Mouse (Mus musculus) left cerebral cortex, postnatal 14 days (tissue): Measurements from ENCODE around the gene Snap47. TPM values are rescaled to one million over a fixed set of nuclear protein-coding genes. Genes with fewer than 3 reads are reported as not detected.

Experiments used
- DNase-seq, 2 experiments: peaks; one replicate each; pipeline ENCODE4 v3.0.0; 2021 to 2022; ENCODE audit warnings: low spot score in 2 of 2, mixed read lengths in 1 of 2
- intact Hi-C: fragments of 180-260 bp; cut with DNase I; formaldehyde crosslinking; loops from one replicate; pipeline ENCODE4 v1.15.1; 2025
- long read RNA-seq, 2 experiments: library from polyadenylated mRNA; stranded (forward); transcript quantifications; one replicate each; pipeline ENCODE4 v2.0.0; 2021
- total RNA-seq, 2 experiments: library from RNA; stranded (reverse); gene quantifications; 2 replicates each; pipeline ENCODE4 v1.2.3; 2021

Snap47 gene
- 100 to 1,000 TPM; 388 to 398 TPM for total RNA-seq
- long read RNA-seq, experiment 1, transcript Snap47-201 (5 exons, 1,896 nt) = major isoform, 715 of 856 reads
- long read RNA-seq, experiment 1, partial matches to known transcripts = 31 of 856 reads
- long read RNA-seq, experiment 1, other reads (novel, unspliced or antisense) = 110 of 856 reads
- long read RNA-seq, experiment 2, transcript Snap47-201 (5 exons, 1,896 nt) = major isoform, 545 of 673 reads
- long read RNA-seq, experiment 2, partial matches to known transcripts = 21 of 673 reads
- long read RNA-seq, experiment 2, other reads (novel, unspliced or antisense) = 107 of 673 reads

GRCm38 (mm10) chr11:59451086-59451485 lies at the start of gene Snap47:
Snap47 (minus strand) TSS chr11:59451186.
- intact Hi-C loops = no loop called here
- no peak for DNase-seq

GRCm38 (mm10) chr11:59497747-59498146 lies 46.8 kb upstream of the Snap47 start:
- intact Hi-C loops = no loop called here
- no peak for DNase-seq

GRCm38 (mm10) chr11:59496672-59497310 lies 45.8 kb upstream of the Snap47 start:
- intact Hi-C loops = no loop called here
- DNase-seq = no peak

- no peak for DNase-seq
- intact Hi-C loops = no loop called here
Measured at GRCm38 (mm10) chr11:59486222-59486621, 35.2 kb upstream of the Snap47 start.

GRCm38 (mm10) chr11:59485641-59486040 lies 34.7 kb upstream of the Snap47 start:
- no peak for DNase-seq
- intact Hi-C loops = no loop called here

- intact Hi-C loops = loop anchor here (2.0 to 5.0 kb wide), 2 partner anchors 180 to 251 kb away; no protein-coding TSS in a partner anchor
- DNase-seq = peak; percentile 62 to 74
Measured at GRCm38 (mm10) chr11:59483212-59483611, 32.2 kb upstream of the Snap47 start.

GRCm38 (mm10) chr11:59477240-59477639 lies 26.3 kb upstream of the Snap47 start:
- no peak for DNase-seq
- intact Hi-C loops = no loop called here

GRCm38 (mm10) chr11:59472326-59472677 lies 21.3 kb upstream of the Snap47 start, which contains the start of gene Zfp867:
Zfp867 (minus strand) TSS chr11:59472474.
- intact Hi-C loops = no loop called here
- DNase-seq = peak; percentile 92 to 96

- intact Hi-C loops = no loop called here
- DNase-seq = no peak
Measured at GRCm38 (mm10) chr11:59471413-59472325, 20.7 kb upstream of the Snap47 start.

GRCm38 (mm10) chr11:59460459-59460858 lies 9.5 kb upstream of the Snap47 start:
- intact Hi-C loops = no loop called here
- no peak for DNase-seq

- DNase-seq = no peak
- intact Hi-C loops = no loop called here
Measured at GRCm38 (mm10) chr11:59458973-59459372, 8.0 kb upstream of the Snap47 start.

GRCm38 (mm10) chr11:59456891-59457290 lies 5.9 kb upstream of the Snap47 start:
- intact Hi-C loops = no loop called here
- DNase-seq = no peak

- DNase-seq = no peak
- intact Hi-C loops = no loop called here
Measured at GRCm38 (mm10) chr11:59456346-59456745, 5.4 kb upstream of the Snap47 start.

- intact Hi-C loops = no loop called here
- peak; percentile 28 to 46 for DNase-seq
Measured at GRCm38 (mm10) chr11:59450230-59450771, 685 bp downstream of the Snap47 start.

GRCm38 (mm10) chr11:59449741-59450229 lies 1.2 kb downstream of the Snap47 start, which contains the start of gene Jmjd4:
Jmjd4 (plus strand) TSS chr11:59450045.
- peak; percentile 94 to 95 for DNase-seq
- intact Hi-C loops = no loop called here

GRCm38 (mm10) chr11:59443102-59443501 lies 7.9 kb downstream of the Snap47 start:
- intact Hi-C loops = no loop called here
- DNase-seq = no peak

GRCm38 (mm10) chr11:59437954-59438353 lies 13.0 kb downstream of the Snap47 start:
- intact Hi-C loops = no loop called here
- no peak for DNase-seq

GRCm38 (mm10) chr11:59432261-59432660 lies 18.7 kb downstream of the Snap47 start:
- DNase-seq = no peak
- intact Hi-C loops = no loop called here

GRCm38 (mm10) chr11:59429959-59430358 lies 21.0 kb downstream of the Snap47 start:
- DNase-seq = no peak
- intact Hi-C loops = no loop called here
